Mouse (Mus musculus) frontal cortex, postnatal 25 days (tissue): ENCODE data around the gene Hsd17b12.

ENCODE experiments used
- DNase-seq, 2 experiments: peaks; one replicate each; pipeline ENCODE4 v3.0.0; 2022; ENCODE audit warnings: low spot score in 2 of 2

Hsd17b12 gene

DNA sequence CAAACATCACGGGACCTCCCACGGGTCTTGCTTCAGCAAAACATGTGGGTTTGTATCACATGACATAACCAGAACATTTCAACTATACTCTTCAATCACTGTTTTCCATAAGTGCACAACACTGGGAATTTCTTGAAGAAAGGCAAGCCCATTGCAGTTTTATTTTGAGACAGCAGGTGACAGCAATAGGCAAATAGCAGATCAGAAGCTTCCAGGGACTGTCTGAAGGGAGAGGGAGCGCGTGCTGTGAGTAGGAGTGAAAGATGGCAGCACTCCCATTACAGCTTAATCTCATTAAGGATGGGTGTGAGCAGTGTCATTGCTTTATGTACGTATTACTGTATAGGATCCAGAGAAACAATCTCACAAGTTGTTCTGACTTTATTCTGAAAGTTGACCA is 88.3 kb downstream of the Hsd17b12 start:
- DNase-seq: no peak

DNA sequence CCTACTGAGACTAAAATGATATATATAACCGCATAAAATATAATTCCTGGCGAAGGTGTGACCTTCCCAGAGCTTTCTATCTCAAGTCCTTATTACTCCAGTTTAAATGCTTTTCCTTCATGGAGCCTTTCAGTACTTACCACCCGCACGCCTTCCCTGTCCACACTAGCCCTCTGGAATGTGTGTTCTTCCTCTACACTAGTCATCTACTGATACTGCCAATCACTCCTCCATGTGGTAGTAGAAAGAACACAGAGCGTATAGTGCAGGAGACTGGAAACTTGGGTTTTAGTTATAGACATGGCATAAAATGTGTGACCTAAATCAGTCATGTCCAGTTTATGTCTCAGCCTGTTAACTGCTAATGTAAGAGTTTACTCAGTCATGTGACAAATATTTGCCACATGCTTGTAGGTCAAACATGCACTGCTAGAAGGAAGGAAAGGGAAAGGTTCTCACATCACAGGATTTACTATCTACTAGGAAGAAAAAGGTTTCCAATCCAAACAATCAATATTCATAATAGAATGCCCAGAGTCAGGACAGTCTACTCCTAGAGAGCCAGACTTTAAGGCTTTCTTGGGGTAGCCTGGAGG is 91.1 kb downstream of the Hsd17b12 start:
- DNase-seq: no peak

DNA sequence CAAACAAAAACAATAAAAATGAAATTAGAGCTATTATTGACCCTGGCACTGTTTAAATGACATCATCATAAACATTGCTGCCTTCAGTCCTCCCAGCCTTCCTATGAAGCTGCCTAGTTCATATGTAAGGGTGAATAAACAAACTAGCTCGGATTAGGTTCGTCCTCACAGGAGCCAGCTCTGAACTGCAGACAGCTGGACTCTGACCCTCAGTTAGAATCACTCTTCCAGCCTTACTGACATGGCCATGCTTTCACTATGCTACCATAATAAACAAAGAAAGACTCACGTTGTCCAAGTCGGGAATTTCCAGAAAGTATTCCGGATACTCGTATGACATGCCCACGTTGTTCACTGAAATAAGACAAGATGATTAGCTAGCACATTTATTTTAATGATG is 91.6 kb downstream of the Hsd17b12 start:
- DNase-seq: no peak

DNA sequence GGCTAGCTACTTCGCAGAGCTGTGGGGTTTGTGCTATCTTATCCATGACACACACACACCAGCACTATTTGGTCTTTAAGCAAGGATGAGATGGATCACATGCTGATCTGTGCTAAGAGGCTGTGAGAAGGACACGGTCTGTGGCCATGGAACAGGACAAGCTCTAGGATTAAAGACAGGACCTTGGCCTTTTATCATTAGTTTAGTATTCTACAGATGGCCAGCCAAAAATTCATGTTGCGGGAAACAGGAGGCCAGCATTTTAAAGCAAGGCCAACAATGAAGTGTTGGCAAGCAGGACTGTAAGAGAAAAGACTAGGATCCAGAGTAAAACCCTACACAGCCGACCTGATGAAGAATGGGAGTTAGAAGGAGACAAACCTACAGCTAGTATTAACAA is 95.0 kb downstream of the Hsd17b12 start:
- no peak for DNase-seq

DNA sequence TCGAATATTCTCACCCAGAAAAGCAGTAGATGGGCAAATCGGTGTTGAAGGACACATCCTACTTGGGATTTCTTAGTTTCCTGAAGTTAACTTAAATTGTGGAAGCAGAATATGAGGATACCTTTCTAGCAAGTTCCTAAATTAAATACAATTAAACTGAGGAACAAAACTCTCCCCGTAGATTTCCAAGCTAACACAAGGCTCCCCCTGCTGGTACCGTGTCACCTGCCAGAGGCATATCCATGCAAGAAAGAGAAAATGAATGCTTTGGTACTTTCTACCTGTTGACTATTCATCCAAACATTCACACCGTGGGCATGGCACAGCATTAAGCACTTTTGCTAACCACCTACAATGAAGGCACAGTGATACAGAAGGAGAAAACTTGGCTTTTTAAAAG is 98.3 kb downstream of the Hsd17b12 start:
- DNase-seq: peak in 1 of 2 experiments; percentile 20

DNA sequence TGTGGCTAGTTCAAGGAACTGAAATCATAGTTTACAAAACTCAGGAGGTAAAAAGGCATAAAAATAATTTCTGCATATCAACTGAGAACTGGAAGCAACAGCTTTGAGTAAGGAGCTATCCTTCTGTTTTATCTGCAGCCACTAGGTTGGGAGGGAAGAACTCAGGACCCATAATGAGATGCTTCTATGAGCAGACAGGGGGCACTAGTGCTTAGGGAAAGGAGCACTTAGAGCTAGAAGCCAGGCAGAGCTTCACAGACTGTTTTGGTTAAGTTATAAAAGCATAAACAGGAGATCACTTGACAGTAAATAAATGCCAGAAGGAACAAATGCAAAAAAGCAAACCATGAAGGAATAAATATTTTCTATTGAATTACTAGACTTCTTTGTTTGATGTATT is 103.0 kb downstream of the Hsd17b12 start:
- DNase-seq: no peak

DNA sequence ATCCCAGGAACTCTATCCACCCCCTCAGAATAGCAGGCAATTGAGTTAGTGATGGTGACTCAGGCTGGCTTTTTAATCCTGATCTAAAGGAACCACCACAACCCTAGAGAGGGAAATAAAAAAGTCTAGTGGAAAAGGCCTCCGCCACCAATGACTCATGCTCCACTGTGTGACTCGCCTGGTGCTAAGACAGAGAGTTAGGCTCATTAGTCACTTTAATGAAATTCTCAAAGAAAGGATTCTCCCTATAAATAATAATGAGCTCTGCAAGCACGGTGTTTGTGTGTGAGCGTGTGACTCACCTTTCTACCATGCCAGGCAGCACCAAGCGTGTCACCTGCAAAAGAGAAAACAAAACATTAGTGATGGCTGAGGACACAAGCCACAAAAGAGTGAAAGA is 105.8 kb downstream of the Hsd17b12 start:
- peak in 1 of 2 experiments; percentile 16 for DNase-seq

DNA sequence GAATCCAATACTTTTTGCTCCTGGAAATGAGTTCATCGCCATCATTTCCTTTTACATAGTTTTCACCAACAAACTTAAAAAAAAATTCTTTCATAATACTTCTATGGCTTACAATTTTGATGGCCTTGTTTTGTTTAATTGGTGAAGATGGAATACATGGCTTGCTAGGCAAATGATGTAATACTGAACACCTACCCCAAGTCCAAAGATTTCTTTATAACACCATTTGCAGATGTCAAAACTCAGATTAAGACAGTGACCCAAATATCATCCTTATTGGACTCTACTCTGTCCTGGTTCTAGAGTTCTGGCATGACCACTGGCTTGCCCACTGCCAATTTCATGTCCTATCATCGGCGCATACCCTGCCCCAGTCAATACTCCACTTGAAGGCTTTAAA is 106.9 kb downstream of the Hsd17b12 start:
- DNase-seq: no peak

DNA sequence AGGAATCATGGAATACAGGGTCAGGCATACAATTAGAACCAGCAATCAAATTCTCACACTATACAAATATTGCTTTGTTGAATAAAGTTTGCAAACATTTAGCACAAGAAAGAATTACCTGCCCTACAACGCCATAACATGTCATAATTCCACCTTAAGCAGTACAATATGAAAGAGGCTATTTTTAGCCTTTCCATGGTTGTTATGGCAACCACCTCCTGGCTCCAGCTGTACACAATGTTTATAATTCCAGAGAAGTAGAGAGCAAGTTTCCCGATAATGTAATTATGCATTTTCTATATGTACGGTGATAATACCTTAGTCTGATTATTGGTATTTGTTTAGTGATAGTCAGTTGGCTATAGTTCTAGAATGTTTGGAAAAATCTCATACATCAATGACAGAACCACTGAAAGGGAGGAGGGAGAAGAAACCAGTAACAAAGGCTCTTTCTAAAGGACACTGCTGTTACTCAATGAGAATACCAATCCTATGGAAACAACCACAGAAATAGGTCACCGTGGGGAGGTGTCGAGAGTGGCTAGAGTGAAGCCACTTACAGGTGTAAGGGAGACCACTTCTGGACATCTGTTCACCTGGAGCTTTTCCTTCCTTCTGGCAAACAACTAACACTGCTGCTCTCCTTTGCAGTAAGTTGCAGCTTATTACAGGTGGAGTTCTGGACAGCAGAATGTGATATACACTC is 108.1 kb downstream of the Hsd17b12 start:
- DNase-seq: no peak

DNA sequence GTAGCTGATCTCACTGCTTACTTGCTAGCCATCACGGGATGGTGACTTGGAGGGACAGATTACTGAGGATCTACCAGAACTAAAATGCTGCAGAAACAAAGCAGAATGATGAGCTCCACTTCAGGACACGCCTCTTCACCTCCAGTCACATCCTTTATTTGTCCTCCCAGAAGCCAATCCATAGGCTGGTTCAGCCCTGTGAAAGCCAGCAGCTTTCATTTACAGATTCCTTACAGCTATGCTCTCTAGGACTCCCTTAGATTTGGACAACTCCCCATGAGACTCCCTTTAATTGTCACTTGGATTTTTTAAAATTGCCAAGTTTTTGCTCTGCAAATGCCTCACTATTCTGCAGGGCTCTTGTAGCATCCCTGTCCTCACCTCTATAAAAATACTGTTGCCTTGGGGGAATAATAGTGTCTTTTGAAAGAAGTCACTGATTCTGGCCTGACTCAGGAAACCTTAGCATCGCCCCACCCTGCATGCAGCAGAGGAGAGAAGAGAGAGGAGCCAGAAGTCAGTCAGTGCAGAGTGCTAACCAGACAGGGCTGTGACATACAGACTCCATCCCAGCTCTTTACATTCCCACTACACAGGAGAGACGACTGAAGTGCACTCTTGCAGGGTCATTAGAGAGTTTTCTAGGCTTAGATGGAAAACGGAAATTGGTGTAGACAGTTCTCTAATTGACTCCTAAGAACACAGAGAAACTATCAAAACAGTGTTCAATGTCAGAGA is 108.9 kb downstream of the Hsd17b12 start:
- no peak for DNase-seq

DNA sequence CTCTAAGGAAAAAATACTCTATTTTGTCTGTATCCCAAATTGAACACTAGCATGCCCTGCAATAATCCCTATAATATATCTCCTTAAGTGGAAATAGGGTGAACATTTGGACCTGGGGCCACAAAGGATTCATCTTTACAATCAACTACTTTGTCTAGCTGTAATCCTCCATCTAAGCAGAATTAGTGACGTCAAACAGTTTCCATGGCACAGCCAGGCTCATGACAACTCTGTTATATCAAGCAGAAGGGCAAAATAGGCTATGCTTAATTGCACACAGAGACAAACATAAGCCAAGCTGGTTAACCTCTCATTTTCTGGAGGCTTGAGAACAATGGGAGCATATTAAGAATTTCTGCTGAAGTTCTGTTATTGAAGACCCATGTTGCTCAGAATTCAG is 109.5 kb downstream of the Hsd17b12 start:
- DNase-seq: no peak

DNA sequence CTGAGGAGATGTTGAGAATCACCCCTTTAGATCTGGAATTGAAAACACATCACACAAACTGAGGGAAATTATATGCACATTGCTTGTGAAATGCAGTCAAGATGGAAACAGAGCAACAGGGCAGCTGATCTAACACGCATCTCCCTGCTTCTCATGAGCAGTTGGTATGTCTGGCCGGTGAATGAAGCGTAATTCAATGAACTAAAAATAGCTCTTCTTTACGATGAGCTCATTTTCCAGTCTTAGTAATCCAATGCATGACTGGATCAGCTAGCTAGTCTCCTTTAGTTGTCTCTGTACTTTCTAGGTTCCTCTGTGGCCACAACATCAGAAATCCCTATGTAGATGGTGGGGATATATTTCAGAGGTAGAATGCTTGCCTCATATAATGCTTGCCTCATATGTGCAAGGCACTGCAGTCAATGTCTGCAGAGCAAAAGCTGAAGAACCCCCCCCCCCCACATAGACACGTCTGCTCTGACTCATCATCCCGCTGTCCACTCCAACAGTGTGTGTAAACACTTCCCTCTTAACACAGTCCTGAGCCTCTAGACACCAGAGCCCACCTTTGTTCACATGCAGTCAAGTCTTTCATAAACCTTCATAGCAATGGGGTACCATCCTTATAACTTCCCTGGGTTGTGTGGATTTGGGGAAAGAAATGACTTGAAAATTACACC is 112.2 kb downstream of the Hsd17b12 start:
- DNase-seq: no peak

DNA sequence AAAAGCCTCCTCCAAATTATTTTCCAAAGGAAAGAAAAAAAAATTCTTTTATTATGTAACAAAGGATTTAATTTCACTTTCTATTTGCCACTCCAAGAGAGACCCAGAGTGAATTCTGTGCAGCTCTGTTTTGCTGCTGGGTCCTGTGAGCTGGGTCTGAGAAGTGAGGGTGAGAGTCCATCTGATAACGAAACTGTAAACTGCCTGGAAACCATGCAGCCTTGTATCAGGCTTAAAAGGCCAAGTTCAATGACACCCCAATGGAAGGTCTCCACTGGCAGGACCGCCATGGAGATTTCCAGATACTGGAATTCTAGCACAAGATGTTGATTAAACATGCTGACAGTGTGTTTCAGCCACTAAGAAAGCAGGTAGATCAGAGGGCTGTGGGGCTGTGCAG is 113.6 kb downstream of the Hsd17b12 start:
- no peak for DNase-seq

DNA sequence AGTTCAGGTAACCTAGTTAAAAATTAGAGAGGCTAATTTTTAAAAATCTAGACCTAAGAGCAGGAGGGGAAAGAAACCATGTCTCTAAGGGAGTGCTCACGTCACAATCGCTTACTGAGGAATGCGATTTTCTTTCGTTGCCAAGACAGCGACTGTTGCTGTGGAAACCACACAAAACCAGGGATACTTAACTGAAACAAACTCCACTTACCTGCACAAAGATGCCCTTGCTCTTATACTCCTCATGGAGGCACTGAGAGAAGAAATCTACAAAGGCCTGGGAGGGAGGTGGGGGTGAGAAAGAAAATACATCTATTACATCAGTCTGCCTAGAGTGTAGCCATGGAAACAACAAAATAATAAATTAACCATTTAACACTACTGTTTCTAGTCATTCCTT is 114.1 kb downstream of the Hsd17b12 start:
- peak in 1 of 2 experiments; percentile 17 for DNase-seq

DNA sequence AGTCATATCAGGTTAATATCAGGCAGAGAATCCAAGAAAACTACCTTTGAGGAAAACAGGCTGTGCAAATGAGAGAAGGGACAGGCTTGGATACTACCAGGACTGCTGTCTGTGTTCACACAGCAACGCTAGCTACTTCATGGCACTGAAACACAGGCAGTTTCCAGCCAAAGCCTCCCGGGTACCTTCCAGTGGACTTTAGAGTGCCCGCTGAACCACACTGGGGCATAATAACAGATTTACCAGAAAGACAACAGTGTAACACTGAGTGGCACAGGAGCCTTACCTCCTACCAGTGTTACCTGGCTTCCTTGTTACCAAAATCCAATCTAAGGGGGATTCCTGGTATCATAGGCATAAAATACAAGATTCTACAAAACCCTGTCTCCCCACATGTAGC is 115.3 kb downstream of the Hsd17b12 start:
- DNase-seq: no peak

DNA sequence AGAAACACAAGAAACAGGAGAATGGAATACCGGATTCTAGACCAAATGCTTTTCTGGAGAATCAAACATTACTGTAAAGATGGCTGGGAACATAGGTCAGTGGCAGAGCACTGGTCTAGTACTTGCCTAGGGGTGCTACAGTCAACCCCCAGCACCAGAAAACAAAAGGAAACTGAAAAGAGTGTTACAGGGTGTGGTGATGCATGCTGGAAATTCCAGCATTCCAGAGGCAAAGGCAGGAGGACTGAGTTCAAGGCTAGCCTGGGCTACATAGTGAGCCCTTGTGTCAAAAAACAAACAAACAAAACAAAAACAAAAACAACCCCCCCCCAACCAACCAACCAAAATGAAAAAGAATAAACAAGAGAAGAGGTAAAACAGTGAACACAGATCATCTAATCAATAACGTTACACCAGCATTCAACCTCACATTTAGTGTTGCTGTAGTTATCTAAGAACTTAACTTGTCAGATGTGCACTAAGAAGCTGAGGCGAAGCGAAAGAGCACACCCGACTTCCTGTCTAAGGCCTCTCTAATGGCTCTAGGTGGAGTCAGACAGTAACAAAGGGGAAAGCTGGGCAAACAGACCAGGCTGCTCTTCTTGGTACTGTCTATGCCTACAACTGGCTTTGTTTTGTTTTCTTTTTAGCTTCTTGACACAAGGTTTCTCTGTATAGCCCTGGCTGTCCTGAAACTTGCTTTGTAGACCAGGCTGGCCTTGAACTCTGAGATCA is 117.2 kb downstream of the Hsd17b12 start:
- no peak for DNase-seq

DNA sequence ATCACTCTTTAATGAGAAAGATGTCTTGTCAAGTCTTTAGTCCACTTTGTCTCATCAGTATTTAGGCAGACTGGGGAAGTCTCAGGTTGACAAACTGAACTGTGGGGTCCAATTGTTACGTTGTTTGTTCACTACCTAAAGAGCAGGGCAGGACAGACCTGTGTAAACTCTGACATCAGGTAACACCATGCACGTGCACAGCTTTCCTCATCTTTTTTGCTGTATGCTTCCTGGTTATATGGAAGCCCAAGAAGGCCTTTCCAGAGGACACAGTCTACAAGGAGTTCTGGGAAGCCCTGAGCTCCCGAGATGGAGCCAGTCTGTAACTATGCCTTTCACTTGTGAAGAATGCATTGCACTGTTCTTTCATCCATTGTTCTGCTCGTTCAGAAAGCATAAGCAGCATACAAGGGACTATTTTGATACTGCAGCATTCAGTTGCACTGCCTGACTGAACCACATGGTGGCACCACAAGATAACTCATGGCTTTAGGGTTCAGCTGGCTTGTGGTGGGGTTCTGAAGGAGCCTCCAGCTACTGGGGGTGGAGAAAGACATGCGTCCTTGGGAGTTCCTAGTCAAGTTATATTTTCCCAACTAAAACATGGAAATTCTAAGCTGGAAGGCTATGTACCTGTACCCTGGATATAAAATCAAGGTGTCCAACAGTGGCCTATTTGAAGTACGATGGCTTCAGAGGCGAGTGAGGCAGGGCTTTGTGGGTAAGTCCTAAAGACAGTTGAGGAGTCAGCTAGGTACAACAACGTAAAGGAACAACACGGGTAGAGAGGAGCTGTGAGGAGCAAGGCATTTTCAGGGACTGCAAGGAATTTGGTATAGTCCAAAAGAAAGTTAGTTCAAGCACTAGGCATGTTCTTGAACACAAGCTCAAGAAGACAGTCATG is 122.1 kb downstream of the Hsd17b12 start:
- DNase-seq: peak; percentile 84 to 93

DNA sequence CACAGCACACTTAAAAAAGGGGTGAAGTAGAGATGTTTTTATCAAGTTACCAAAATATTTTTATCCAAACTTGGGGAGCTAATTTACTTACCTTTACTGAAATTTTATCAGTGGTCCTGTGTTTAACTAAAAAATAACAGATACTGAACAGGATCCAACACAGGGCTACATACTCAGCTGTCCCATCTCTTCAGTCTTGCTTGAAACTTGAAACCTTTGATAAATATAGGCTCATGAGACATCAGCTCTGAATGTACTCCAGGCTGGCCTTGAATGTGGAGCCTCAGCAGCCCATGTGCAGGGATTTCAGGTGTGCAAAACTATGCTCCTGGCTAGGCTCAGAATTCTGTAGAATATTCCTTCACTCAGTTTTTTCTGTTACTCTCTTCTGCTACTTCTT is 127.2 kb downstream of the Hsd17b12 start:
- DNase-seq: no peak

DNA sequence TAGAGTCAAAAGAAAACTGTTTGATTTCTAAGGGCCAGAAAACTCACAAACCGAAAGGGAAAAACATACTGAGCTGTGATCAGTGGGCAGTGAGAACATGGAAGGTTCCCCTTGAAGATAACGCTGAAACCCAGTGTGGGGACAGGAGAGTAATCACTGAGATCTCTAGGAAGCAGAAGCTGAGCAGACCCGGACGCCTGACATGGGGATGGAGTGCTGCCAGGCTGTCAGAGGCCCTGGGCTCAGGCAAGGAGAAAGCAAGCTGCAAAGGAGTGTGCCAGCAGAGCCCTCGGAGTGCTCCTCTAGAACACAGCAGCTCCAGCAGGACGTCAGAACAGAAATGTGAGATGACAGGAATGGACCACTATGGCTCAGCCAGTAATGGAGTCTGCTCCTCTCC is 133.1 kb downstream of the Hsd17b12 start:
- no peak for DNase-seq

DNA sequence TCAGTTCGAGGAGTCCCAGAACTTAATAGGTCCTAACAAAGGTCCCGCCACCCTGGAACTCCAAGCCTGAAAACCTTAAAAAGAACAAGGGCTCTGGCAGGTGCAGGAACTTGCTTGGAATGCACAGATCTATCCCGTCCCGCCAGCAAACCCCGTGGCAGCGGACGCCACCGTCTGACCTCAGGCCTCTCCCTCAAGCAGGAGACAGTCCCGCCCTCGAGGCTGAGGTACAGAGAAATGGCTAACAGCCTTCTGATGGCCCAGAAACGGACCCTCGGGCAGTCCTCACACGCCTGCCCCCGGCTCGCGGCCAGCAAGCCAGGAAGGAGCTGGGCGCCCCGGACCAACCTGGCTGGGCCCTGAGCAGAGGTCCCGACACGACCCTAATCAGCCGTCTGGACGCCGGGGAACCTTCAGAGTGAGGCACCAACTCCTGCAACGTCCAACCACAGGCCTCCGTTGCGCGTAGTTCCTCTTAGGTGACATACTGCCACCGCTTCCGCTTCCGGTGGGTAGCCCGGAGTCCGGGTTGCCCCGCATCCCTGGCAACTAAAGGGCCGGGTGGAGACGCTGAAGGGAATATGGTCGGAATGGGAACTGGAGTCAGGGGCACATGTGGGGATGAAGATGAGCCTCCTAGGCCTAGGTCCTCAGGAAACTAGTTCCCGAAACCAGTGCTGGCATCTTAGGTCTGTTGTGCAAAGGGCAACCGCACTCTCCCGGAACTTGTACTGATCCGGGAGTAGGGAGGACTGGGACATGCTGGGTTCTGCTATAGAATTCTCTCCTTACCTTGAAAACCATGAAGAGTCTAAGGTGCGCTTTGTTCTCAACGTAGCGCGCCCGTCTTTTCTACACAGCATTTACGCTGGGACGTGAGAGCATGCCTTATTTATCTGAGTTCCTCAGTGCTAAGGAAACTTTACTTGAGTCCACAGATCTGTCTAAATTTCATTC is 147.2 kb downstream of the Hsd17b12 start, which contains the start of gene Alkbh3:
TSS of gene Alkbh3 (minus strand) at position 473 of the 957 bp plus-strand sequence.
- peak; percentile 95 for DNase-seq
